Mouse (Mus musculus) T-helper 17 cell (primary cell): ENCODE measurements around the gene Mrpl2.

Experiments used
- in situ Hi-C, 2 experiments: fragments of 300-600 bp; cut with MboI, MseI; formaldehyde crosslinking; loops; 1 replicate in 1 of 2; 2 replicates in 1 of 2; pipeline ENCODE4 v1.15.1; 2025; ENCODE audit warnings: high pct_unique_total_duplicates in 2 of 2

The Mrpl2 gene

DNA sequence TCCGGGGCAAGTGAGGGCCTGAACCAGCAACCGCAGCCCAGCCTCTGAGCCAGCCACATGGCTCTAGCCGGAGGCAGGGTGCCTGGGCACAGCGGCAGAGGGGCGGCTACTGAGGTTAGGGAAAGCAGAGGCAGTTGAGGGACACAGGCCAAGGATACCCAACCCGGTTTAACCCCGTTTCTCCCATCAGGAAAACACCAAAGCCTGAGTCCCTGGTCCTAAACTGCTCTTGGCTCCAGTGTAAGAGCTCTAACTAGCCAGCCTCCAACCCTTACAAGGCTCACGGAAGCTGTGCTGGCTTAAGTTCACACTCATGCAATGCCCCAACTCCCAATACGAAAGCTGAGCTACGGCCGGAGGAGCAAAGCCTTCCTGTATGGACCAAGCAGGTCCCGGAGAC lies 21.4 kb upstream of the Mrpl2 start:
- in situ Hi-C loops: loop anchor here in 1 of 2 experiments (5.0 kb wide), 1 partner anchor 97 kb away; no protein-coding TSS in a partner anchor

DNA sequence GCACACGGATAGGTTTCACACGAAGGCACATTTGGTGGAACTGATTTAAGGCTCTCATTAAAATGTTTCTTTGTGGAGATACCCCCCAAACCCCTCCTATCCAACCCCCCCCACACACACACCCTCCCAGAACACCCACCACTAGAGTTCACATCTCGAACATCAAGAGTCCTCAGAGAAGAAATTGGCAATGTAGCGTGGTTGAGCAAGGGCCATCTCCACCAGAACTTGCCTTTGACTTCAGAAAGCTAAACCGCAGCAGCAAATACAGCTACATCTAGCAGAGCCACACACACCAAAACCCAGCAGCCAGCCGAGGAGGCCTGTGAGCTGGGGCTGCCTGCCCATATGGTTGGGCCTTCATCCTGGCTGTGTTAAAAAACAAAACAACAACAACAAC lies 18.6 kb upstream of the Mrpl2 start:
- in situ Hi-C loops: no loop called here

DNA sequence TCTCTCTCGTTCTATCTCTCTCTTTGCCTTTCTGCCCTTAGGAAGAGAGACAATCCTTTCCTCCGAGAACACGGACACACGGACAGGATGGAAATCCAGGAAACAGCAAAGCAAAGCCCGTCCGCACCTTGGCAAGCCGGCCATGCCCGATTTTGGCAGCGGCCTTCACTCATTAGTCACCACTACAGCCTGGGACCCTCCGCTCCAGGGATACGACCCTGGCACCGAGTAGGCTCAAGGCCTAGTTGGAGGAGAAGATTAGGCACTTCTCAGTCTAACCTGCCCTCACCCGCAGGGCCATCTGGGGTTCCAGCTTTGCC lies 17.6 kb upstream of the Mrpl2 start:
- in situ Hi-C loops: no loop called here

DNA sequence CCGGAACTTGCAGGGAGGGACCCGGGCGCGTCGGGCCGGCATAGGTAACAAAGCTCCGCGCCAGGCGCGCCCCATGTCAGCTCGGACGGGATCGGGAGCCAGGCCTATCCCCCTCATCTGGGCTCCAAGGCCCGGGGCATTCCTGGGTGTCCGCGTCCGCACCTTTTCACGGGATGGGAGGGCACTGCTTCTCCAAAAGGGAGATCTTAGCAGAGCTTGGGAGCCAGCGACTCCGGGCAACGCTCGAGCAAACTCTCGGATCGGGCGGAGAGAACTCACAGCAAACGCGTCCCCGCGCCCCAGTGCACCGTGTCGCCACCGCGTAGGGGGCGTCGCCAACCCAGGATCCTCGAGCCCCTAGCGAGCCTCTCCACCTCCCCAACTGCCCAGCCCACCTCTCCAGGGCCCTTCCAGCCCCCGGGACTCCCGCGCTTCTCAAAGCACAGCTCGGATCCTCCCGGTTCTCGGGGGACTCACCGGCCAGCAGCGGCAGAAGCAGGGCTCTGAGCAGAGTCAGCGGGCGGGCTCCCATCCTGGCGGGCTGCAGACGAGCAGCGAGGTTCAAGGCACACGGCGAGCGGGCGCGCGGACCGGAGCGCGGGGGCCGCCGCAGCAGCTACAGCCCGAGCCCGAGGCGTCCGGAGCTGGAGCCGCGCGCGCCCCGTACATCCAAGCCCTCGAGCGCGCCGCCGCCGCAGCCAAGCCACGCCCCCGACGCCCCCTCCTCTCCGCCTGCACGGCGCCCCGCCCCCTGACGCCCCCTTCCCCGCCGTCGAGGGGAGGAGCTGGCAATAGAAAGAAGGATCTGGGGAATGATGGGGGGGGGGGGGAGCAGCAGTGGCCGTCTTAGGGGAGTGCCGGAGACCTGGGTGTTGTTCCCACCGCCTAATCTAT lies 17.0 kb upstream of the Mrpl2 start, which contains the start of gene Ptk7:
TSS of gene Ptk7 (minus strand) at position 714 of the 894 bp plus-strand sequence.
- in situ Hi-C loops: no loop called here

DNA sequence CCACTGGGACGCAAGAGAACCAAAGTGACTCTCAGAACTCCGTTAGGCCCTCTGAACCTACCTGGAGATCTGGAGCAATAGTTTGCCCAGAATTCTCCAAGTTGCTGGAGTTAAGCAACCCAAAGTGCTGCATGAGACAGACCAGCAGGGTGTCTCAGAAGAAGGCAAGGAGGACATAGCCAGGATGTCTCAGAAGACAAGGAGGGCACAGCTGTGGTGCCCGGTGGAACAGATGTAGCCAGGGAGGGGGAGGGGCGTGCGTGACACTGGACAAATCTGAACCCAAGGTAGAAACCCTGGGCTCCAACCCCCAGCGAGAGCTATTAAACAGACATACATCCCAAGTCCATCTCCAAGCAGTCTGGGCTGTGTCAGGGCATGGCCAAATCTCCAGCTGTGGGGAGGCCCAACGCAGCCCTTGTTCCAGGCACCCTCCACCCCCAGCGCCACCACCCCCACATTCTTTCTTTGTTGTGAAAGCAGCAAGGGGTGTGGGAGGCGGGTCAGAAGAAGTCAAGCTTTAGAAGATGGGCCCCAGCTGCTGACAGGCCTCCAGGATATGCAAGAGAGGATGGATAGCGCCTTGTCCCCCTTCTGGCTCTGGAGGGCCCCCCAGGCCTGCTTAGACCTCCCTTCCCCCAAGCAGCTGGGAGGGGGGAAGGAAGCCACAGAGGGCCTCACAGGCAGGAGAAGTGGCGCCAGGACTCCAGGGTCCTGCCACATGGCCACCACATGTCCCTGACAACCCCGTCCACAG lies 16.2 kb upstream of the Mrpl2 start:
- in situ Hi-C loops: no loop called here

DNA sequence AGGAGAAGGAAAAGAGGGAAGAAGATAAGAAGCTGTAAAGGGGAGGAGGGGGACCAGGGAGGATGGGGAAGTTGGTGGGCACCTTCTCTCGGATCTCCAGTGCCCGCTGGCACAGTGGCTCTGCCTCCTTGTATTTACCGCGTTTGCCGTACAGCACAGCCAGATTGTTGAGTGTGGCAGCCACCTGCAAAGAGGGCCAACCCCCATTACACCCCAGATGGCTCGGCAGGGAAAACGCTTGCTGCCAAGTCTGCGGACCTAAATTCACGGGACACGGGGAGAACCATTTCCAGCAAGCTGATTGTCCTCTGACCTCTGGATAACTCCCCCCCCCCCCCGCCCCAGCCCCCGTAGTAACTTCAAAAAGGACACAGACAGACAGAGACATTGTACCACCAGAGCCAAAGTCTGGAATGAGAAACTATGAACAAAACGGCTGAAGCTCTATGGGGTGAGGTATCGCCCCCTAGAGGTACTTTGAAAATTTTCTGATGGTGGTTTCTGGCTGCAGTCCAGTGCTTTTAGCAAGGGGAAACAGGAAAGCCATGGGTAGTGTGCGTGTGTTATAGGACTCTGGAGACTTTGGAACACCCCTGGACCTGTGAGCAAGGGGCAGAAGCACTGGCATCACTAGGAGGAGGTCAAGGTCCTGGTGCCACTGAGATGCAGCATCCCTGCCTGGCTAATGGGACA lies 9.1 kb upstream of the Mrpl2 start:
- in situ Hi-C loops: no loop called here

DNA sequence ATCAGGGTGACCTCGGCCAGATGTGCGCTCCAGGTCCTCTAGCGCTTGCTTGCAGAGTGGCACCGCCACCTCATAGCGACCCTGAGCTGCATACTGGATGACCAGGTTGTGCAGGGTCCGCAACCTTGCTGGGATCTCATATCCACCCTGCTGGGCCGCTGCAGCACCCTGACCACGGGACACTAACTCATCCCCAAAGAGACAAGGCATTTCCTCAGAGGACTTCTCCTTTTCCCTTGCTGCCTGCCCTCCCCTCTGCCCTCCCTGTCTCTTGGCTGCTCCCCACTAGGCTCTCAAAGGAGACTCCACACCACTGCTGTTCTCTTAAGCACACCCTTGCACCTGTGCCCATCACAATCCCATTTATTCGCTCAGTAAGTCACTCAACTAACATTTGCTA lies 6.1 kb upstream of the Mrpl2 start:
- in situ Hi-C loops: no loop called here

DNA sequence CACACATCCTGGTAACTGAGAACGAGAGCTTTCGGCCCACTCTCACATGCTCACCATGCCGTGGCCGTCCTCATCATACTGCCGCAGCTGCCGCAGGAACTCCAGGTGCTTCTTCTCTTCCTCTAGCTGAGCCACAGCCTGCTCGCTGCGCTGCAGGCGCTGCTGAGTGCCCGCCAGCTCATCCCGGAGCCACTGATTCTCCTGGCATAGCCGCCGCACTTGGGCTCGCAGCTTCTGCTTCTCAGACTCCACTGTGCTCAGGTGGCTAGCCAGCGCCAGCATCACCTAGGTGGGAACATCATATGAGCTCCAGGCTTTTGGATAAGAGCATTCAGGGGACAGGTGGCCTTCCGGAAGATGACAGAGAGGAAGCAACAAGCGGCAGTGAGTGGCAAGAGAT lies 4.0 kb upstream of the Mrpl2 start:
- in situ Hi-C loops: no loop called here

DNA sequence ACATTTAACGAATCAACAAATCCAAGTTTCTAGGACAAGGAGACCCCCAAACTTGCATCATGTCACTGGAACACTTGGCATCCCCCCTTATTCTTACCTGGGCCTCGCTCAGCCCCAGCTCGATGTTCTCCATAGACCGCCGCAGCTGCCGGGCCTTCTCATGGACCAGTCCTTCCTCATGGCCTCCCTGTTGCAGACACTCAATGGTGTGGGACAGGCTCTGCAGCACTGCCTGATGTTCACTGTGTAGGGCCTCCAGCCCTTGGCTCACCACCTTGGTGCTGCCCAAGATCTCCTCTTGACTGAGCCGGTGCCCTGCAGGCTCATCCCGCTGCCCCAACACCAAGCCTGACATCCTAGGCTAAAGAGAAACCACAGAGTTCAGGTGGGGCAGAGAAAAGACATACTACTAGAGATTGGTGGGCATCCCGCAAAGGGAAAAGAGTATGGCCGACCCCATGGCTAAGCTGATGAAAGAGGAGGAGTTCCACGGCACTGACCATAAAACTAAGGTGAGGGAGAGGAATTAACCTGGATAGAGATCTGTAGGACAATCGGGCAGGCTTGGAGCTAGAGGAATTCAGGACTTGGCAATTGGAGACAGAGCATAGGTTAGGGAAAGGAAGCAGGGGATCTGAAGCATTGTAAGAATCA lies 1.8 kb upstream of the Mrpl2 start:
- in situ Hi-C loops: no loop called here

DNA sequence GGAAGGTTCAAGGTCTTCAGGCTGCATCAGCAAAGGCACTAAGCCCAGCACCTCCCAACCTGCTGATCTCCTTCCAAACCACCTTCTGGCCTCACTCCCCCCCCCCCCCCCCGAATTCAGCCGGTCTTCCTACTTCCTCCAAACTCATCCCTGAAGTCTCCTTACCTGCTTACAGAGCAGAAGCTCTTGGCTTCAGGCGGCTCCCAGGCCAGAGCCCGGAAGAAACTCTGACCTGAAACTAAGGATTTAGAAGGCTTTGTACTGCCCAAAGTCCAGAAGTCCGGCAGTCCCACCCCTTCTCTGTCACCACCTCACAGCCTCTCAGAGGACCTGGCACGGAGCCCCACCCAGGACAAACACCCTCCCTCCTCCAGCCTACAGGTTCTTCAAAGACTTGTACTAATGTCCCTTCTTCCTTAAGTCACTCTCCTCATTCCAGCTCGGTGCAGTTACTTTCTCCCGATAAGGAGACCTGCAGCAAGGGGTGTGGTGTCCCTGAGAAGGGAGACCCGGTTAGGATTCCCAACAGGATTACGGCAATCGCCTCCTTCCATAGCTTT lies 1.0 kb upstream of the Mrpl2 start:
- in situ Hi-C loops: no loop called here

DNA sequence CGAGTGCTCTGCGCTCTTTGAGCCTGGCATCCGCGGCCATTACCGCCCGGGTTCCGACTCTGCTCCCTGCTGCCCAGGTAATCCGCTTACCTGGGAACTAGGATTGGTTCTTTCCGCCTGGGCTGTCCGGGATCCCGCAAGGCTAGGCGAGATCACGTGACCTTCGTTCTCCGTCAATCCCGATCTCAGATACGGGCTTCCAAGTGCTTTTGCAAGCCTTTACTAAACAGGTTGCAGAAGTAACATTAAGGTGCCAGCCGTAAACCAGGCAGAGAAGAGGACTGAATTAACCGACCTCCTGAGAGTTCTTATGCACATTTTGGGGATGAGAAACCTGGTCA lies 263 bp downstream of the Mrpl2 start:
- in situ Hi-C loops: no loop called here

DNA sequence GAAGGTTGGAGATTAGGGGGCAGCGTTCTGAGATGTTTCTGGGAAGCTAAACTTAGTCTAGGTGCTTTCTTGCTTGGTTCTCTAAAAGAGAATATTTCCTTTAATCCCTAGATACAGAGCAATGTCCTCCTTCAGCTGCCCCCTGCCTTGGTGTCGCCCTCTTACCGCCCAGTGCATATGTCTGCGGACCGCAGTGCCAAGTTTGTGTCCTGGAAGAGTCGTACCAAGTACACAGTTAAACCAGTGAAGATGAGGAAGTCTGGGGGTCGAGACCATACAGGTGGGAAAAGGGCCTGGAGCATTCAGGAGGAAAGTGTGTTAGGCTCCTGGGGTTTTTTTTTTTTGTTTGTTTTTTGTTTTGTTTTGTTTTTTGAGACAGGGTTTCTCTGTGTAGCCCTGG lies 1.2 kb downstream of the Mrpl2 start:
- in situ Hi-C loops: no loop called here

DNA sequence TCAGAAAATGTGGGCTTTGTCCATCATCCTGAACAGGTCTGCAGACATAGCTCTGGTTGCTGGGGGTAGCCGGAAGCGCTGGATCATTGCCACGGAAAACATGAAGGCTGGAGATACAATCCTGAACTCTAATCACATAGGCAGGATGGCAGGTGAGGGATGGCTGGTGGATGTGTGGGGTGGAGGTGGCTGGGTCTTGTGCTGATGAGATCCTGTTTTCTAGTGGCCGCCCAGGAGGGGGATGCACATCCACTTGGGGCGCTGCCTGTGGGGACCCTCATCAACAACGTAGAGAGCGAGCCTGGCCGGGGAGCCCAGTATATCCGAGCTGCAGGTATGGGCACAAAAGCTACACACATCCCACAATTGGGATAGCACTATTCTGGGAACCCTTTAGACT lies 2.4 kb downstream of the Mrpl2 start:
- in situ Hi-C loops: no loop called here

DNA sequence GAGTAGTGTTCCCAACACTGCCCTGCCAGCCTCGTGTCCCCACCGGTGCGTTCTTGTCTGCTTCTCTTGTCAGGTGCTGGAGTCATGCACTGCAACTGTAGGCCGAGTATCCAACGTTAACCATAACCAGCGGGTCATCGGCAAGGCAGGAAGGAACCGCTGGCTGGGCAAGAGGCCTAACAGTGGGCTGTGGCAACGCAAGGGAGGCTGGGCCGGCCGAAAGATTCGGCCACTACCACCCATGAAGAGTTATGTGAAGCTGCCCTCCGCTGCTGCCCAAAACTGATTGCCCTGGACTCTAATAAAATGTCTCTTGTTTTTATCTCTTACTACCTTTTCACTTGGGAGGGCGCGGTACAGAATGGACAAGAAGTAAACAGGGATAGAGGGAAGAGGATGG lies 3.8 kb downstream of the Mrpl2 start:
- in situ Hi-C loops: loop anchor here in 1 of 2 experiments (10.0 kb wide), 1 partner anchor 845 kb away; no protein-coding TSS in a partner anchor

DNA sequence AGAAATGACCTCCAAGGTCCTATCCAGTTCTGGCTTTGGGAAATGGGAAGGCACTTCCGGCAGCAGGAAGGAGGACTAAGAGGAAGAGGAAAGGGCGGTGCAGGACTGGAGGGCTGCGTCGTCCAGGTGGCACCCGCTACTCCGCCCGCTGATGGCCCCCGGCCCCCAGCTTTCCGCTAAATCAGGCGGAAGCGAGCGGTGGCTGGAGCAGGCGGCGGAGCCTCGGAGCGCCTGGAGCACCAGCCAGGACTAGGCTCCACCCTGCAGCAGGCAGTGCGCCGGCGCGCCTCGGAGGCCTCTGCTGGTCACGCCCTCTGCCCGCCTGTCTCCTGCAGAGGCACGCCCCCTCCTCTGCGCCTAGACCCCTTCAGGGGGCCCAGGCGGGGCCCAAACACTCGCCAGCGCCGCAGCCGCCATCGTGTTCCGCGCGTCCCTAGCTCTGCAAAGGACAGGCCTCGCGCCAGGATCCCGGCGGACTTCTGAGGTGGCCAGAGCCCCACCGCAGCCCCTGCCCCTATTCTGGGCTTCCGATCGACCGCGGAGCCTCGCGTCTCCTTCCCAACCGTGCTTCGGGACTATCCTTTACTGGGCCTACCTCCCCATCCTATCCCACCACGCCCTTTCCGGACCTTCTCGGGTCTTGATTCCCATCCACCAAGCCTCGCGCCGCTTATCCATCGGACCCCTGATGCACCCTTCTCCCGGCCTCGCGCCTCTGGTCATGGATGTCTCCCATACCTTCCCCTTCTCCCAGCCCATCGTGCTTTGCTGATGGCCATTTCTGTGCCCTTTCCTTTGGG lies 4.4 kb downstream of the Mrpl2 start, which contains the start of gene Cul7:
TSS of gene Cul7 (plus strand) at position 106 of the 800 bp plus-strand sequence.
- in situ Hi-C loops: loop anchor here in 1 of 2 experiments (10.0 kb wide), 1 partner anchor 844 kb away; no protein-coding TSS in a partner anchor

DNA sequence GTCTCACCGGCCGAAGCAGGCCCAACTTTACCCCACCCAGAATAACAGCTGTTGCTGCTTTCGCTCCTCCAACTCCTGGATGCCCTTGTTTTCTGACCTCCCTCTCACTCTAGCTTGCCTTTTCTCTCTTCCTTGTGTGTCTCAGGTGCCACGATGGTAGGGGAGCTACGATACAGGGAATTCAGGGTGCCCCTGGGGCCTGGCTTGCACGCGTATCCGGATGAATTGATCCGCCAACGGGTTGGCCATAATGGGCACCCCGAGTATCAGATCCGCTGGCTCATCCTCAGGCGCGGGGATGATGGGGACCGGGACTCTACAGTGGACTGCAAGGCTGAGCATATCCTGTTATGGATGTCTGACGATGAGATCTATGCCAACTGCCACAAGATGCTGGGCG lies 5.3 kb downstream of the Mrpl2 start:
- in situ Hi-C loops: loop anchor here in 1 of 2 experiments (10.0 kb wide), 1 partner anchor 844 kb away; no protein-coding TSS in a partner anchor

DNA sequence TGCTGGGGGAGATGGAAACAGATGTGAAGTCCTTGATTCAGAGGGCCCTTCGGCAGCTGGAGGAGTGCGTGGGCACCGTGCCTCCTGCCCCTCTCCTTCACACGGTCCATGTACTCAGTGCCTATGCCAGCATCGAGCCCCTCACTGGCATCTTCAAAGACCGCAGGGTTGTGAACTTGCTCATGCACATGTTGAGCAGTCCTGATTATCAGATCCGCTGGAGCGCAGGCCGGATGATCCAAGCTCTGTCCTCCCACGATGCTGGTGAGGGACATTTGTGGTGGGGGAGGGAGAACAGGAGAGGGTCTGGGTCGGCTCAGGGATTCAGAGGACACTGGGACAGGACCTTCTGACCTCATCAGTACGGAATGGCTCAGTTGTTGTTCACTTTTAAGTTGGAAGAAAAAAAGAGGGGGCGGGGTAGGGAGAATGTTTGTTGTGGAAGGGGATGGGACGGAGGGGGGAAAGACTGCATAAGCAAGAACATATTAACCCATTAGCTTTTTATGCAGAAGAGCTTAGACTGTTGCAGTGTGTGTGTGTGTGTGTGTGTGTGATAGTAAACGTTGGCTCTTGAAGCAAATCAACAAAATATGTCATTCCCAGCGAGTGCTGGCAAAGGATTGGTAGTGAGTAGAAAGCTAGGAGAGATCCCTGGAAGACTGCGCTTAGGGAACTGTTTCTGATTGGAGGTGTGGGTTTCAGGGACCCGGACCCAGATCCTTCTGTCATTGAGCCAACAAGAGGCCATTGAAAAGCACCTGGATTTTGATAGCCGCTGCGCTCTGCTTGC lies 5.9 kb downstream of the Mrpl2 start:
- in situ Hi-C loops: loop anchor here in 1 of 2 experiments (10.0 kb wide), 1 partner anchor 843 kb away; no protein-coding TSS in a partner anchor

DNA sequence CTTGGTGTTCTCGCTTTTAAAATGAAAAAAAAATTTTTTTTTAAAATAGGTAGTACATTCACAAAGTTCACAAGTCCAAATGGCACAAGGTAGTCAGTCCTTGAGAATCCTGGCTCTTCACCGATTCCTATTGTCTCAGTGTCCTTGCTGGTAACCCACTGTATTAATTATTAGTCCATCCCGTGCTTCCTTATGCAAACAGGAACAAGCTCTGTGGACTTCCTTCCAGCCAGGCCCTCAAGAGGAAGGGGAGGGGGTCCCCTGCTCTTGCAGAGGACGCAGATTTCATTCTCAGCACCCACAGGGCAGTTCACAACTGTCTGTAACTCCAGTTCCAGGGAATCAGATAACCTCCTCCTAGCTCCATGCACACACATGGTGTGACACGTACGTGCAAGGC lies 10.0 kb downstream of the Mrpl2 start:
- in situ Hi-C loops: loop anchor here in 1 of 2 experiments (10.0 kb wide), 1 partner anchor 839 kb away; no protein-coding TSS in a partner anchor

DNA sequence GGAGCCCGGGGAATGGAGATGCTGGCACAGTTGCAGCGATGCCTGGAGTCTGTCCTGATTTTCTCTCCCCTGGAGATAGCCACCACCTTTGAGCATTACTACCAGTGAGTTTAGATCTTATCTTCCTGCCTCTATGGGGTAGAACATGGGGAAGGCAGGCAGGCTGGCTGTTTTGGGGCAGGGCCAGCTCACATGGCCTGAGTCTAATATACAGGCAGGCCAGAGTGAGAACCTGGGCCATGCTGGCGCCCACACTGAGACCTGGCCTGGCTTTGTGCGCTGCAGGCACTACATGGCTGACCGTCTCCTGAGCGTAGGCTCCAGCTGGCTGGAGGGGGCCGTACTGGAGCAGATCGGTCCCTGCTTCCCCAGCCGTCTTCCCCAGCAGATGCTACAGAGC lies 15.3 kb downstream of the Mrpl2 start:
- in situ Hi-C loops: loop anchor here in 1 of 2 experiments (10.0 kb wide), 1 partner anchor 63 kb away; the partner anchor contains the start of gene Gnmt
